Mouse (Mus musculus) adipocyte (in vitro differentiated cells): Measurements from ENCODE around the gene Vmn1r26.
"Not testable (repeated sequence)": the region's sequence is repeated elsewhere in the genome, so short reads cannot be mapped to it uniquely, and the experiment has no call there.

Experiments
- DNase-seq: peaks from one replicate; pipeline ENCODE4 v3.0.0-alpha.2; 2016; ENCODE audit warnings: low spot score

The Vmn1r26 gene

DNA sequence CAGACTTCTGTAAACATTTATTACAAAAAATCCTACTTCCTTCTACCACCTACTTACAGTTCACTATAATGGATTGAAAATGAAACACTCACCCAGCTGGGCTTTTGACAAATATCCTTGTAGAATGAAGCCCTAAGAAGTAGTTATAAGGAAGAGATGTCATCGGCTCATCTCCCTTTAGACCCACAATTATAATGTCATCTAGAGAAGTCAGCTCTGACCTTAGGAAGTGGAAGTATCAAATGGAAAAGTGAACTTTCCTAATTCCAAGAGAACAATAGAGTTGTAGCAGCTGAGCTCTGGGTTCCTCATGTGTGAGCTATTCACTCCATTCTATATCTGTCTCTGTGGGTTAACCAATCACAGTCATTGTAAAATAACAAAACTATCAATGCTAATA, at the start of gene Vmn1r26:
Vmn1r26 (minus strand) TSS at position 101 of the 400 bp plus-strand sequence.
- DNase-seq = no peak

DNA sequence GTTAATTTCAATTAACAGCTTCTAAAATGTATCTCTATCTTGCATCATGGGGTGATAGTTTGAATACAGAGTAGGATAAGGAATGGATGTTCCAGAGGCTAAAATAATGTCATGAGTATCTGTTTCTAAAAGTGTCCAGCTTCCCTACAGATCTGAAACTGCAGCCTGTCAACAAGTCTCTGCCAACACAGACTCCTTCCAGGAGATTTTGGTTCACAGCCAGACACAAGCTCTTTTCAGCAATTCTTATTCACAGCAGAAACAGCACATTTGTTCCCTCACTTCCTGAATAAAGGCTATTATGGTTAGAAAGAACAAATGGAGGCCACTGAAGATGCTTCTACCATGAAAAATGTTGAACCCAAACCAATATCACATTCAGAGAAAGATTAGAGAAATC, 29.1 kb upstream of the Vmn1r26 start:
- DNase-seq = no peak

DNA sequence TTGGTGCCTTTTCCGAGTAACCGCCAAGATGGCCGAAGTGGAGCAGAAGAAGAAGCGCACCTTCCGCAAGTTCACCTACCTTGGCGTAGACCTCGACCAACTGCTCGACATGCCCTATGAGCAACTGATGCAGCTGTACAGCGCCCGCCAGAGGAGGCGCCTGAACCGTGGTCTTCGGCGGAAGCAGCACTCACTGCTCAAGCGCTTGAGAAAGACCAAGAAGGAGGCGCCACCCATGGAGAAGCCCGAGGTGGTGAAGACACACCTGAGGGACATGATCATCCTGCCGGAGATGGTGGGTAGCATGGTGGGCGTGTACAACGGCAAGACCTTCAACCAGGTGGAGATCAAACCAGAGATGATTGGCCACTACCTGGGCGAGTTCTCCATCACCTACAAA, 2.5 kb upstream of the Vmn1r26 start:
- not testable (repeated sequence) for DNase-seq

DNA sequence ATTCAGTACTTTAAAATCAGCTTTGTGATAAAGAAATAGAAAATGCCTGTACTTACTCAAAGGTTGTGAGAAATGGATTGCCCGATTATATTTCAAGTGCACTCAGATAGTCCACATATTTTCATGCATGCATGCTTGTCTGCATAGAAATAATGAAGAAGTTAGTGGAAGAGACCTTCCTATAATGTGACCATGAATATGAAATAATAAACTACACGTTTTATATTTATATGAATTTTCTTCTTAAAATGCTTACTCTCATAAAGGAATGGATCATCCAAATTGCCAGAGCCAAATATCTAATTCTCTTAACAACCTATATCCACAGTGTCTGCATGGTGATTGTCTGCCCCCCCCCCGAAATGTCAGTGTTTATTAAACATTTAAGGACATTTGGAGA, 34.2 kb downstream of the Vmn1r26 start, which contains the start of gene Vmn1r25:
Vmn1r25 (minus strand) TSS at position 101 of the 400 bp plus-strand sequence.
- no peak for DNase-seq

DNA sequence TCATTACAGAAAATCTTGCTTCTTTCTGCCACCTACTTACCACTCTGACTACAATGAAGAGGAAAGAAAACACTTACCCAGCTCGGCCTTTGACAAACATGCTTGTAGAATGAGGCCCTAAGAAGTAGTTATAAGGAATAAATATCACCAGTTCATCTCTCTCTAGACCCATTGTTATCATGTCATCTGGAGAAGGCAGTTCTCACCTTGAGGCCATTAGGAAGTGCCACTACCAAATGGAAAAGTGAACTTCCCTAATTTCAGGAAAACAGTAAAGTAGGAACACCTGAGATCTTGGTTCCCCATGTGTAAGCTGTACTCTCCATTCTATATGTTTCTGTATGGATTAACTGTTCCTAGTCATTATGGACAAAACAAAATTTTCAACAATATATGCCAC, 53.6 kb downstream of the Vmn1r26 start, which contains the start of gene Vmn1r24:
Vmn1r24 (minus strand) TSS at position 101 of the 400 bp plus-strand sequence.
- not testable (repeated sequence) for DNase-seq
